35 mouse cellular contexts compared by ENCODE assay signal in the genomic region with DNA sequence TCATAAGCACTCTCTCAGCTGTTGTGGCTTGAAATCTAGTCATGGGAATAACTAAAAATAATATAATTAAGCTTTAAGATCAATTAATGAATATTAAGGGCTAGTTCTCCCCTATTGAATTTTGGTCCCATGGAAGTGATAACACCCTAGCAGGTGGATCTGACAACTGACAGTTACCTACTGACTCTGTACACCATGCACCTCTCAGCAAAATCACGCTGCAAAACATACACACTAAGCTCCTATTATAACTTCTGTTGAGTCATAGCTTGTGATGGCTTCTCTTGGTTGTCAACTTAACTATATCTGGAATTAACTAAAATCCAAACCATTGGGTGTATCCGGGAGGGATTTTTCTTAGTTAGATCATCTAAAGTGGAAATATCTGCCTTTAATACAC.
"Had no signal": no experiment of that assay in that cellular context is flagged by ENCODE, and none has a peak within 500 bp of the region (broad histone marks: within the 10 kb centered on the region; RNA-seq: fewer than 3 reads in every experiment).

No protein-coding gene starts in this region.

- H3K4me3 ChIP-seq: heart, adult 2 months; heart, embryonic 10.5 days; heart, embryonic 12.5 days; heart, embryonic 13.5 days; heart, embryonic 15.5 days; hindbrain, embryonic 12.5 days; hindbrain, embryonic 13.5 days; hindbrain, embryonic 15.5 days; intestine, embryonic 15.5 days; kidney, embryonic 15.5 days; layer of hippocampus, adult 2 months had no signal

- DNase-seq: heart, adult 18-20 months; heart, adult 2 months; heart, postnatal 10 days; heart, postnatal 14 days; heart, postnatal 36 days; heart, postnatal 4 days; kidney, adult 11 months; kidney, adult 18-20 months; kidney, adult 2 months; kidney, adult 8-10 months; kidney, adult 9 months; kidney, postnatal 10 days; kidney, postnatal 14 days; kidney, postnatal 25 days; kidney, postnatal 36 days; kidney, postnatal 4 days; layer of hippocampus, adult 9-11 months; layer of hippocampus, postnatal 36 days had no signal

- H3K4me1 ChIP-seq: heart, embryonic 10.5 days; heart, embryonic 12.5 days; heart, embryonic 13.5 days; heart, embryonic 15.5 days; hindbrain, embryonic 12.5 days; hindbrain, embryonic 13.5 days; hindbrain, embryonic 15.5 days; intestine, embryonic 15.5 days; kidney, embryonic 15.5 days had no signal

- H3K36me3 ChIP-seq: heart, embryonic 10.5 days; heart, embryonic 12.5 days; heart, embryonic 13.5 days; heart, embryonic 15.5 days; hindbrain, embryonic 12.5 days; hindbrain, embryonic 13.5 days; hindbrain, embryonic 15.5 days; intestine, embryonic 15.5 days; kidney, embryonic 15.5 days had no signal

- H3K27me3 ChIP-seq: heart, embryonic 12.5 days; heart, embryonic 13.5 days; heart, embryonic 15.5 days; hindbrain, embryonic 12.5 days; hindbrain, embryonic 13.5 days; hindbrain, embryonic 15.5 days; intestine, embryonic 15.5 days; kidney, embryonic 15.5 days had no signal

- H3K9ac ChIP-seq: heart, embryonic 12.5 days; heart, embryonic 13.5 days; heart, embryonic 15.5 days; hindbrain, embryonic 12.5 days; hindbrain, embryonic 13.5 days; hindbrain, embryonic 14.5 days; hindbrain, embryonic 15.5 days; intestine, embryonic 15.5 days; kidney, embryonic 15.5 days had no signal

- H3K4me2 ChIP-seq: heart, embryonic 11.5 days; heart, embryonic 12.5 days; heart, embryonic 13.5 days; heart, embryonic 15.5 days; hindbrain, embryonic 12.5 days; hindbrain, embryonic 13.5 days; hindbrain, embryonic 14.5 days; hindbrain, embryonic 15.5 days; intestine, embryonic 15.5 days; kidney, embryonic 15.5 days had no signal

- H3K27ac ChIP-seq: heart, adult 2 months; heart, embryonic 10.5 days; heart, embryonic 13.5 days; heart, embryonic 15.5 days; hindbrain, embryonic 12.5 days; hindbrain, embryonic 13.5 days; hindbrain, embryonic 14.5 days; hindbrain, embryonic 15.5 days; hindbrain, postnatal 0 days; intestine, embryonic 15.5 days; kidney, embryonic 15.5 days; kidney, postnatal 0 days; layer of hippocampus, adult 2 months had no signal

- ATAC-seq: hindbrain, postnatal 0 days; inflammation-experienced regulatory T-cells, adult 6 months; intestine, embryonic 15.5 days; intestine, embryonic 16.5 days; intestine, postnatal 0 days had no signal

- H3K9me3 ChIP-seq: heart, embryonic 10.5 days; heart, embryonic 12.5 days; heart, embryonic 13.5 days; heart, embryonic 15.5 days; hindbrain, embryonic 12.5 days; hindbrain, embryonic 13.5 days; hindbrain, embryonic 15.5 days; intestine, embryonic 15.5 days; kidney, embryonic 15.5 days had no signal
